Comparison of ENCODE assay signal across 19 mouse cellular contexts in the genomic region with DNA sequence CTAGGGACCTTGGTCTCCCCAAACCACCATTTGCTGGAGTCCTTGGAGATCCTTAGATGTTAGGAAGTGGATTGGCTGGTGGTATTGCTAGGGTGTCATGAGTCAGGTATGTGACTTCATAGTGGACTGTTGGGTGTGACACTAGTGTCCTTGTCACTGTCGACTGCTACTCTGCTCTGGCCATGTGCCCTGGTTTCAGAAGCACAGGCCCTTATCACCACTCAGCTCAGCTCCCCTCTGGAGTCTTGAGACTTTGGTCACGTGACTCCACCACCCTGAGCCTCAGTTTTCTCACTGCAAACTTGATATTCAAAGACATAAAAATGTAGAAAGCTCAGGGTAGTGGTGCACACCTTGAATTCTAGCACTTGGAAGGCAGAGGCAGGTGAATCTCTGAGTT.
"Had no signal": no experiment of that assay in that cellular context is flagged by ENCODE, and none has a peak within 500 bp of the region (broad histone marks: within the 10 kb centered on the region; RNA-seq: fewer than 3 reads in every experiment).

No protein-coding gene starts in this region.

- H3K27ac ChIP-seq: midbrain, embryonic 10.5 days; midbrain, embryonic 12.5 days; neural tube, embryonic 13.5 days; neural tube, embryonic 15.5 days had no signal

- H3K4me3 ChIP-seq: midbrain, embryonic 10.5 days; midbrain, embryonic 12.5 days; myocyte; neural tube, embryonic 13.5 days; neural tube, embryonic 15.5 days had no signal

- DNase-seq: lung, adult 18-20 months; lung, embryonic 14.5 days; lung, postnatal 10 days; lung, postnatal 4 days; midbrain, embryonic 14.5 days; retina, postnatal 1 day; right cerebral cortex, adult 18-20 months; right cerebral cortex, postnatal 25 days; right cerebral cortex, postnatal 4 days; spleen, adult 18-20 months; thymus, adult 18-20 months; thymus, postnatal 14 days; thymus, postnatal 36 days had no signal

- H3K27me3 ChIP-seq: neural tube, embryonic 13.5 days; neural tube, embryonic 15.5 days had no signal

- H3K36me3 ChIP-seq: midbrain, embryonic 10.5 days; midbrain, embryonic 12.5 days; neural tube, embryonic 13.5 days; neural tube, embryonic 15.5 days had no signal

- ATAC-seq: midbrain, embryonic 16.5 days had no signal
